Mouse (Mus musculus): Measurements from ENCODE around the gene Tns1. TPM values are rescaled to one million over a fixed set of nuclear protein-coding genes. Genes with fewer than 3 reads are reported as not detected.

The Tns1 gene
- polyA plus RNA-seq, 1 experiment from 2014 or later, result 15.9 TPM

DNA sequence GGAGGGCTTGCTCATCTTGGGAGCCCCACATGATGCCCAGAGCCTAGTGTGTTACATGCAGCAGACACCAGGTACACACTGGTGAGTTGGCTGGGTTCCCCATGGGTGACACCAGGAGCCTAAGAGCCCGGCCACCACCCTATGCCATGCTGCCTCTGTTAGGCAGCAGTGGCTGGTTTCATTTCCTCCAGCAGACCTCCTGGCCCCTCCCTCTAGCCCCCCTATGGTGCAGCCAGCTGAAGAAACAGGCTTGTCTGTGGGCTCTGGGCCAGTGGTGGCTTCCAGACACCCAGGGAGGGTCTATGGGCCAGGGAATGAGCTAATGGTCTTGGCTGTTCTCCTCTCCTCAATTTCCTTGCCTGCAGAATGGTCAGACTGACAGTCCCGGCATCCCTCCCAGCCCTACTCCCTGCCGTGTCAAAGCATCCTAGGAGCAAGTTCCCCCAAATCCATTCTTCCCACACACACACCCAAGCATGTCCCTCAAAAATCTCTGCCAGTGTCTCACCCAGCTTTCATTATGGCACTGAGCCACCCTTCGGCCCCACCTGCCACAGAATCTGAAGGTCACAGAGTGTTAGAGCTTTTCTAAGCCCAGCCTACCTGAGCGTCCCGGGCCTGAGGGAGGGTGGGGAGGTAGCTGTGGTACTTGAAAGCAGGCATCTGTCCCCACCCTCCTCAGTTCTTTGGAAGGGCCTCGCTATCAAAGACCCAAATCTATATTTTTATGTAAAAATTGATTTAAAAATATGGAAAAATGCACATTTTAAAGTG lies 29.6 kb downstream of the Tns1 start:
- Histone ChIP-seq H3K4me3 (no peak overlapping the region), H3K4me1 (peaks cover 85% of the 10 kb centered on the region), H3K27me3 (ENCODE audit: poor library complexity, severe bottlenecking) (peaks cover 73% of the 10 kb centered on the region), H3K36me3 (replicated peaks) (no peaks in the 10 kb centered on the region), H3K9me3 (no peaks in the 10 kb centered on the region), H3K27ac (peak overlapping the region; percentile 49; the same call in 1 of the 2 replicates)
- DNase-seq (ENCODE audit: extremely low spot score, low spot score), result no peak
- 58% methylated on average over 7 of the region's 7 CpGs for WGBS

- H3K4me3 ChIP-seq, result no peak overlapping the region
- 84% methylated on average over 5 of the region's 5 CpGs for WGBS
- no peaks in the 10 kb centered on the region for H3K36me3 ChIP-seq (replicated peaks)
- DNase-seq (ENCODE audit: extremely low spot score, low spot score), result no peak
- peaks cover 84% of the 10 kb centered on the region for H3K4me1 ChIP-seq
- peaks cover 60% of the 10 kb centered on the region for H3K27me3 ChIP-seq (ENCODE audit: poor library complexity, severe bottlenecking)
- H3K27ac ChIP-seq, result no peak overlapping the region
- no peaks in the 10 kb centered on the region for H3K9me3 ChIP-seq
These were observed 30.8 kb downstream of the Tns1 start for GRCm38 (mm10) chr1:74093447-74093846.

DNA sequence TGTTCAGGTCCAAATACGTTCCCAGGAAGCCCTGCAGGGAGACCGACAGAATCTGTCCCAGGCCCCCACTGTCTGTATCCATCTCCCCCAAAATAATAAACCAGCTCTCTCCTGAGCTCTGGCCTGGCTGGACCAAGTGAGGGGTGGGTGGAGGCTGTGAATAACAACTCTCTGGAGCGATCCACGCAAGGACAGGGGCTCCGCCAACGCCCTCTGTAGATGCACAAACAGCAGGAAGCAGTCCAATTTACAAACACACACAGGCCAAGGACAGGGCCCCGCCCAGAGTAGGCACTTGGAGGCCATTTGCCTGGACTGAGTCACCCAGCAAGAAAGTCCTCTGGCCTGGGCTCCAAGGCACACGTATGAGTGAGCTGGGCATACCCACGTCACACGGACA lies 32.0 kb downstream of the Tns1 start:
- DNase-seq (ENCODE audit: extremely low spot score, low spot score), result no peak
- Histone ChIP-seq H3K9me3 (no peaks in the 10 kb centered on the region), H3K36me3 (replicated peaks) (no peaks in the 10 kb centered on the region), H3K4me1 (peaks cover 72% of the 10 kb centered on the region), H3K4me3 (no peak overlapping the region), H3K27ac (peak overlapping the region; percentile 84), H3K27me3 (ENCODE audit: poor library complexity, severe bottlenecking) (peaks cover 48% of the 10 kb centered on the region)
- 61% methylated on average over 10 of the region's 10 CpGs for WGBS

- Histone ChIP-seq H3K9me3 (no peaks in the 10 kb centered on the region), H3K27me3 (ENCODE audit: poor library complexity, severe bottlenecking) (peaks cover 43% of the 10 kb centered on the region), H3K4me1 (peaks cover 71% of the 10 kb centered on the region), H3K36me3 (replicated peaks) (no peaks in the 10 kb centered on the region), H3K4me3 (peak overlapping the region; percentile 40; the same call in 1 of the 2 replicates), H3K27ac (peak overlapping the region; percentile 84)
- no peak for DNase-seq (ENCODE audit: extremely low spot score, low spot score)
- WGBS, result 35% methylated on average over 6 of the region's 6 CpGs
These were observed 32.5 kb downstream of the Tns1 start for GRCm38 (mm10) chr1:74091611-74092224.

GRCm38 (mm10) chr1:74091138-74091537 lies 33.1 kb downstream of the Tns1 start:
- DNase-seq (ENCODE audit: extremely low spot score, low spot score), result no peak
- H3K4me3 ChIP-seq, result peak overlapping the region; percentile 40
- H3K4me1 ChIP-seq, result peaks cover 65% of the 10 kb centered on the region

DNA sequence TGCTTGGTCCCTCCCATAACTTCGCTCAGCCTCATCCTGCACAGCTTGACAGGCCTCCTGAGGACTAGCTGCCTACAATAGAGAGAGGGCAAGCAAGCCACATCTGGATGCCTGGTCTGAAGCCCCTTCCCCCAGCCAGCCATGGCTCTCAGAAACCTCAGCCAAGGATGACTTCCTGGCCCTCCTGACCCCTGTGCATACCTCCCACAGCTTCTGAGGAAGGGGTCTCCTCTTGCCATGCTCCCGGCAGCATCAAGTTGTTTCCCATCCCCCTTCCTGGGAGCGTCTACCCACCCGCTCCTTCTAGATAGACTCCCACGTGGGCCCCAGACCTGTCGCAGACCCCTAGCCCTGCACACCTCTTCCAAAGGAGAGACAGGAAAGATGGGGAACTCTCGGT lies 33.9 kb downstream of the Tns1 start:
- no peak for DNase-seq (ENCODE audit: extremely low spot score, low spot score)
- no peaks in the 10 kb centered on the region for H3K9me3 ChIP-seq
- peak overlapping the region; percentile 84 for H3K27ac ChIP-seq
- peaks cover 29% of the 10 kb centered on the region for H3K27me3 ChIP-seq (ENCODE audit: poor library complexity, severe bottlenecking)
- H3K4me3 ChIP-seq, result peak overlapping the region; percentile 40
- 56% methylated on average over 7 of the region's 7 CpGs for WGBS
- no peaks in the 10 kb centered on the region for H3K36me3 ChIP-seq (replicated peaks)
- peaks cover 65% of the 10 kb centered on the region for H3K4me1 ChIP-seq

More at GRCm38 (mm10) chr1:74091138-74091537, 33.1 kb downstream of the Tns1 start:
- 27% methylated on average over 7 of the region's 7 CpGs for WGBS
- H3K27ac ChIP-seq, result peak overlapping the region; percentile 84
- H3K27me3 ChIP-seq (ENCODE audit: poor library complexity, severe bottlenecking), result peaks cover 37% of the 10 kb centered on the region
- no peaks in the 10 kb centered on the region for H3K36me3 ChIP-seq (replicated peaks)
- H3K9me3 ChIP-seq, result no peaks in the 10 kb centered on the region

- 79% methylated on average over 1 of the region's 1 CpGs for WGBS
These were observed 35.7 kb downstream of the Tns1 start for GRCm38 (mm10) chr1:74088569-74088968.

DNA sequence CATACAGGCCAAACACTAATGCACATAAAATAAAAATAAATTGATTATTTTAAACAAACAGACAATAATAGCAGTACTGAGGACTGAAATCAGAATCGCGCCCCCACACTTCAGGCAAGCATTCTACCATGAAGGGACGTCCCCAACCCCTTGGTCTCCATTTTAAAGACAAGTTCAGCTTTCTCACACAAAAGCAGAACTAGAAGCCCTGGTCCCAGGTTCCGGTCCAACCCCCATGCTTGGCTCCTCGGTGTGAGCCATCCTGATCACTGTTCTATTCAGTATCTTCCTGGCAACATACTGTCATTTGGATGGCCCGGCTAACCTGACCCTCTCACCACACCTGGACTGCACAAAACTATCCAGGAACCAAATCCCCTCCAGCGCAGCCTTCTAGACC lies 38.7 kb downstream of the Tns1 start:
- Histone ChIP-seq H3K27ac (no peak overlapping the region), H3K4me1 (peaks cover 66% of the 10 kb centered on the region), H3K4me3 (no peak overlapping the region), H3K36me3 (replicated peaks) (no peaks in the 10 kb centered on the region), H3K9me3 (no peaks in the 10 kb centered on the region), H3K27me3 (ENCODE audit: poor library complexity, severe bottlenecking) (peaks cover 5% of the 10 kb centered on the region; the same call in 1 of the 2 replicates)
- DNase-seq (ENCODE audit: extremely low spot score, low spot score), result no peak
- WGBS, result 90% methylated on average over 7 of the region's 7 CpGs

More at GRCm38 (mm10) chr1:74088569-74088968, 35.7 kb downstream of the Tns1 start:
- Histone ChIP-seq H3K4me3 (no peak overlapping the region), H3K27me3 (ENCODE audit: poor library complexity, severe bottlenecking) (peaks cover 16% of the 10 kb centered on the region), H3K4me1 (peaks cover 70% of the 10 kb centered on the region), H3K9me3 (no peaks in the 10 kb centered on the region), H3K36me3 (replicated peaks) (no peaks in the 10 kb centered on the region), H3K27ac (no peak overlapping the region)
- DNase-seq (ENCODE audit: extremely low spot score, low spot score), result no peak

GRCm38 (mm10) chr1:74084752-74085151 lies 39.5 kb downstream of the Tns1 start:
- Histone ChIP-seq H3K4me3 (no peak overlapping the region), H3K36me3 (replicated peaks) (no peaks in the 10 kb centered on the region), H3K4me1 (peaks cover 58% of the 10 kb centered on the region), H3K27me3 (ENCODE audit: poor library complexity, severe bottlenecking) (no peaks in the 10 kb centered on the region), H3K27ac (peak overlapping the region; percentile 53), H3K9me3 (no peaks in the 10 kb centered on the region)
- no peak for DNase-seq (ENCODE audit: extremely low spot score, low spot score)
- WGBS, result 52% methylated on average over 5 of the region's 5 CpGs

DNA sequence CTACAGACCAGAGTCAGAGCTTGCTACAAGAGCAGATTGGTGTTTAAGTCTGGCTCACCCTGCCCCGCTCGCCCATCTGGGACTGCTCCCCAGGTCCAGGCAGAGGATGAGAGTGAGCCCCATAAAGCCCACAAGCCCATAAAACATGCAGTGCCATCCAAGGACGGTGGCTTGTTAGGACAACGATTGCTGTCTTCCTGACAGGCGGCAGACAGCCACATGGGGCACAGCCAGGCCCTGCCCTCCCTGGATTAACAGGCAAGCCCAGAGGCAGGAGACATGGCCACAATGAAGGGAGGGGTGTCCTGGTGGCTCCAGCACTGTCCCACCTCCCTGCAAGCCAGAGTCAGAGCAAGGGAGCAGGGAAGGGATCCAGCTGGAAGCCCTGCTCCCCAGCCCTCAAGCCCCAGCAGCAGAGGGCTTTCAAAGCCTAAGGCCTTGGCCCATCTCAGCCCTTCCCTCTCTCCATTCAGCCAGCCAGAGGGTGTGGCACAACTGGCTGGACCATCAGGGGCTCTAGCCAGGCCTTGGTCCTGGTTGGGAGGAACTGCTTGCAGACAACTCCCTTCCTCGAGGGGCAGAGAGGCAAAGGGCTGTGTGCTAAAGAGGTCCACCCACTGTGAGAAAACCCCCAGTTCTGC lies 40.1 kb downstream of the Tns1 start:
- no peaks in the 10 kb centered on the region for H3K9me3 ChIP-seq
- no peak overlapping the region for H3K4me3 ChIP-seq
- H3K27me3 ChIP-seq (ENCODE audit: poor library complexity, severe bottlenecking), result no peaks in the 10 kb centered on the region
- no peak for DNase-seq (ENCODE audit: extremely low spot score, low spot score)
- peak overlapping the region; percentile 53; the same call in 1 of the 2 replicates for H3K27ac ChIP-seq
- peaks cover 53% of the 10 kb centered on the region for H3K4me1 ChIP-seq
- no peaks in the 10 kb centered on the region for H3K36me3 ChIP-seq (replicated peaks)
- WGBS, result 65% methylated on average over 6 of the region's 6 CpGs

DNA sequence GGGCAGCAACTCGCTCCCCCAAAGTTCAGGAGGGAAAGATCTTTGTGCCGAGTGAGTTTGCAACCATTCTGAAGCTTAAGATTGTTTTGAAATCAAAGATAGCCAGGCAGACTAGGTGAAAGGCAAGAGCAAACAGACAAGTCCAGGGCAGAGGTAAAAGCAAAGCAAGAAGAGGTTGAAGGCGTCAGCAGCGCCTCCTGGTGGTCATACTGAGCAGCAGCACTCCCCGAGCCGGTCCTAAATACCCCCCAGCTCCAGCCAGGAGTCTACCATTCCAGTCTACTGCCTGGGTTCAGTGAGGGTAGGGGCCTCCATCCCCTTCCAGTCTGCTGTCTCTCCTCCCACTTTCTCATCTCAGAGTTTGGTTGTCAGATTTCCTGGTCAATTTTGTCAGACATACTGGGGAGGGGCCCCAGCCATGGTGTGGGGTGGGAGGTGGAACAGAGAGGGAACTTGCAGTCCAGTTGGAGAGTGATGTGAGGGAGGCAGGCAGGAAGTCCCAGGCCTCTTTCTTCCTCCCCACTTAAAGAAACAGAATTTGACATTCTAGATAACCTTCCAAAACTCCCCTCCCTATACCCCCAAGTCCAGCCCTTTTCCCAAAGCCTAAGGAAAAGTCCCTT lies 41.3 kb downstream of the Tns1 start:
- 0 out of 2 replicates have a peak, but pooled peaks cover 2% of the 10 kb centered on the region for H3K36me3 ChIP-seq (replicated peaks)
- no peaks in the 10 kb centered on the region for H3K27me3 ChIP-seq (ENCODE audit: poor library complexity, severe bottlenecking)
- DNase-seq (ENCODE audit: extremely low spot score, low spot score), result no peak
- peak overlapping the region; percentile 20; the same call in 1 of the 2 replicates for H3K27ac ChIP-seq
- H3K4me1 ChIP-seq, result peaks cover 47% of the 10 kb centered on the region
- WGBS, result 14% methylated on average over 6 of the region's 6 CpGs
- H3K4me3 ChIP-seq, result no peak overlapping the region
- no peaks in the 10 kb centered on the region for H3K9me3 ChIP-seq

- H3K36me3 ChIP-seq (replicated peaks), result 0 out of 2 replicates have a peak, but pooled peaks cover 3% of the 10 kb centered on the region
- peaks cover 47% of the 10 kb centered on the region for H3K4me1 ChIP-seq
- no peak overlapping the region for H3K4me3 ChIP-seq
- no peak for DNase-seq (ENCODE audit: extremely low spot score, low spot score)
- no peaks in the 10 kb centered on the region for H3K27me3 ChIP-seq (ENCODE audit: poor library complexity, severe bottlenecking)
- WGBS, result 72% methylated on average over 2 of the region's 2 CpGs
- no peaks in the 10 kb centered on the region for H3K9me3 ChIP-seq
- H3K27ac ChIP-seq, result peak overlapping the region; percentile 31; the same call in 1 of the 2 replicates
These were observed 42.7 kb downstream of the Tns1 start for GRCm38 (mm10) chr1:74081573-74081989.
